Mouse (Mus musculus): ENCODE results near the gene Fam160a1. TPM values are rescaled to one million over a fixed set of nuclear protein-coding genes. Genes with fewer than 3 reads are reported as not detected.

The Fam160a1 gene
- total RNA-seq, 4 experiments from 2014 or later = 52.1 to 58.4 (median 56.9) TPM

DNA sequence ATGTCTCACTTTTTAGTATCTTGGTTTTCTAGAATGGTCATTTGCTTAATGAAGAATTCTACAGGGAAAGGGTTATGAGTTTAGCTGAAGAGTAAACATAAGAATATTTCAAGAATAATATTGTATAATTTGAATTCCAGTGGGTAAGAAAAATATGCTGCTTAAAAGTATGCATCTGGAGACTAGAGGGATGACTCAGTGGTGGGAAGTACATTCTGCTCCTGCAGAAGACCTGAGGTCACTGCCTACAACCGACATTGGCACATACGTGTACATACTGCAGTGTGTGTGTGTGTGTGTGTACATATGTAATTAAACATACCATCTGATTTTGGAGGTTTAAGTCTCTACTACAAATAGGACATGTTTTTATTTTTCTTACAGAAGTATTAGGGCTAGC lies 181.5 kb downstream of the Fam160a1 start:
- no peak for DNase-seq (ENCODE audit: low spot score in 2 of 2)

GRCm38 (mm10) chr3:85635126-85635419 lies 182.0 kb downstream of the Fam160a1 start:
- DNase-seq (ENCODE audit: low spot score in 2 of 2) = no peak

DNA sequence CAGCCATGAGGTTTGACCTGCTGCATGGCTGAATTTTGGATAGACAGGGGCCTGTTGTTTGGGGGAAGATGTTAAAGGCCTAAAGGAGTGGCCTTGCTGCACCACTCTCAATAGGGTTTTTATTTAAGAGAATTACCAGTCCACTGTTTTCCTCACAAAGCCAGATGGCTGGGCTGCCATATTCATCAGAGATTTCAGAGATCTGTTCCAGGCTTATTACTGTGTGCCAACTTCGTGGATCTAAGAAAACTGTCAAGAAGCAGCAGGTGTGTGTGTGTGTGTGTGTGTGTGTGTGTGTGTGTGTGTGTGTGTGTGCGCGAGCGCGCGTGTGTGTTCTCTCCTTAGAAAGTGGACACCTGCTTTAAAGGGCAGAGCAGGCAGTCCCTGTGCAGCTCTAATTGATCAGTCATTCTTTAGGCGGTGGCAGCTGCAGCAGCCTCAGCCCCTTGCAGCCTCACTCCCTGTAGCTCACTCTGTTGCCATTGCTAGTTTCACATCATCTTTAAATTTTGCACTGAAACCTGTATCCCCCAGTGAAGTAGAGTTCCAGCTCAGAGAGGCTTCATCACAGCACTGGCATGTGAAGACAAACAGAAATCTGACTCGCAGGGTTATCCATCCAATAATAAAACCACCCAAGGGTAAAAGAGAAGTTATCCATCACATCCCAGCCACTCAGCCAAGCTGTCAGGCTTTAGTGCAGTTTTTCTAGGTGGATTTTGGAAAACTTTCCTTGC lies 182.5 kb downstream of the Fam160a1 start:
- DNase-seq (ENCODE audit: low spot score in 2 of 2) = no peak

- DNase-seq (ENCODE audit: low spot score in 2 of 2) = peak in 1 of 2 experiments; percentile 8
Measured at GRCm38 (mm10) chr3:85633733-85634132, 183.4 kb downstream of the Fam160a1 start.

- DNase-seq (ENCODE audit: low spot score in 2 of 2) = no peak
Measured at GRCm38 (mm10) chr3:85629895-85630510, 187.1 kb downstream of the Fam160a1 start.

DNA sequence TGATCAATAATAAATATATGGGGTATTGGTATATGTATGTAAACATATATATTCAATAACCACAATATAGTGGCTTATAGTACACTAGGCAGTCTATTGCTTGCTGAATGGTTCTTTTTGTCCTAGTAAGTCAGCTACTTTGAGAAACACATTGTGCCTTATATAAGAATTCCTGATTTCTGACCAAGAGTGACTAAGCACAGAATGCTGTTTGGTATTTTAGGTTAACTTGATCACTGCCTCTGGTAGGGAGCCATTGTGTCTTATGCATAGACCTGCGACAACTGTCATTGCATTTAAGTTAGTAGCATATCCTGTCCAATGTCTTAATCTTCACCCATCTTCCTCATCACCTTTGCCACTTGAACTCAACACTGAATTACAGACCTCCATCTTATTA lies 197.3 kb downstream of the Fam160a1 start:
- no peak for DNase-seq (ENCODE audit: low spot score in 2 of 2)

- DNase-seq (ENCODE audit: low spot score in 2 of 2) = no peak
Measured at GRCm38 (mm10) chr3:85619345-85619744, 197.7 kb downstream of the Fam160a1 start.

DNA sequence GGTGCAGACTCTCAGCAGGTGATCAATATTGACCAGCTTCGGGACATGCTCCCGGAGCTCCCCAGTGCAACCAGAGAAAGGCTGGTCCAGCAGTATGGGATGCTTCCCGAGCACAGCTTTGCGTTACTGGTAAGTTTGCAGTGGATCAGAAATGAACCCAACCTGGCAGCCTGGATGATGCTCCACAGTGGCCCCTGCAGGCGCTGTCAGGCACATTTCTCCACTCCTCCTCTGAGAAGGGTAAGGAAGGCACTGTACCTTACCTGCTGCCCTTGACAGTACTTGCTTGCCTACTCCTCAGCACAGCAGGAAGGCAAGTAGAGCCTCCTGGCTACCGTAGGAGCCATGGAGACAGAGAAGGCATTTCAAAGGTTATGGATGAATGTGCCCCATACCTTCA lies 198.2 kb downstream of the Fam160a1 start:
- no peak for DNase-seq (ENCODE audit: low spot score in 2 of 2)

DNA sequence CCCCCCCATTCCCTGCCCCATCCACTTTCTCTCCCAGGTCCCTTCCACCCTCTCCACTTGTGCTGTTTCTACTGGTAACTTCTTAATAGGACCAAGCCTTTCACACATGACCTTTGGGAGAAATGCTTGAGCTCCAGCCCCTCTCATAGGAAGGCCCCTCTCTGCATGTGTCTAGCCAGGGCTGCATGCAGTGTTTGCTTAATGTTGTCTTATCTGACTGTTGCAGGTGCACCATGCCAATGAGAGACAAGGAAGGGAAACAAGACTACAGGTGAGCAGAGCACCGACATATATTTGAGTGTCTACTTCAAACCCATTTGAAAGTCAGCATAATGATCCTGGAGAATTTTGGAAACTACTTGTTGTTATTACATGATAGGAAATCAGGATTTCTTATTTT lies 200.7 kb downstream of the Fam160a1 start:
- no peak for DNase-seq (ENCODE audit: low spot score in 2 of 2)

Other genes starting within 250 kb of the Fam160a1 start
- 10 to 100 TPM; 13.6 to 20.4 (median 17.5) TPM for gene Gatb, start 243.2 kb downstream of the Fam160a1 start, total RNA-seq (2022)
- gene Glt28d2, start 70.2 kb upstream of the Fam160a1 start, total RNA-seq (2022) = 1 to 10 TPM; 5.6 to 8.9 (median 5.8) TPM
- 10 to 100 TPM; 29.7 to 37.8 (median 36.6) TPM for gene Gm37240, start 70.2 kb upstream of the Fam160a1 start, total RNA-seq (2022)
- 1 to 10 TPM; 4.5 to 9.7 (median 7.4) TPM for gene Sh3d19, start 153.8 kb upstream of the Fam160a1 start, total RNA-seq (2022)
- gene Prss48, start 185.2 kb upstream of the Fam160a1 start, total RNA-seq (2022) = not detected

Measured in gastrocnemius, adult 8-10 months (tissue).